Mouse (Mus musculus): ENCODE data around the gene Map2k5. TPM values are rescaled to one million over a fixed set of nuclear protein-coding genes. Genes with fewer than 3 reads are reported as not detected.
A peak's percentile ranks its signal among the peaks of the same experiment; 100 is the strongest.

Gene Map2k5
- polyA plus RNA-seq, 1 experiment from 2014 or later, result 22.8 TPM

GRCm38 (mm10) chr9:63293781-63294480, 83.8 kb downstream of the Map2k5 start:
- Histone ChIP-seq H3K27me3 (replicated peaks; ENCODE audit: control insufficient read depth, insufficient read depth, low read length) (no peaks in the 10 kb centered on the region), H3K9ac (ENCODE audit: low read depth, low read length) (no peak overlapping the region), H3K4me3 (ENCODE audit: low read length) (no peak overlapping the region), H3K9me3 (ENCODE audit: control insufficient read depth, low read length) (no peaks in the 10 kb centered on the region), H3K27ac (ENCODE audit: low read length) (no peak overlapping the region), H3K36me3 (ENCODE audit: control insufficient read depth, insufficient read depth, low read length) (no peaks in the 10 kb centered on the region), H3K4me2 (ENCODE audit: low read depth, low read length) (no peak overlapping the region), H3K4me1 (ENCODE audit: control insufficient read depth, insufficient read depth, low read length) (0 out of 2 replicates have a peak, but pooled peaks cover 5% of the 10 kb centered on the region)
- no peak for ATAC-seq
- WGBS, result 36% methylated on average over 13 of the region's 13 CpGs

GRCm38 (mm10) chr9:63288676-63289075, 89.0 kb downstream of the Map2k5 start:
- Histone ChIP-seq H3K27ac (ENCODE audit: low read length) (no peak overlapping the region), H3K27me3 (replicated peaks; ENCODE audit: control insufficient read depth, insufficient read depth, low read length) (no peaks in the 10 kb centered on the region), H3K4me1 (ENCODE audit: control insufficient read depth, insufficient read depth, low read length) (no peaks in the 10 kb centered on the region; the same call in 1 of the 2 replicates), H3K36me3 (ENCODE audit: control insufficient read depth, insufficient read depth, low read length) (no peaks in the 10 kb centered on the region), H3K4me2 (ENCODE audit: low read depth, low read length) (no peak overlapping the region), H3K9ac (ENCODE audit: low read depth, low read length) (no peak overlapping the region), H3K4me3 (ENCODE audit: low read length) (no peak overlapping the region), H3K9me3 (ENCODE audit: control insufficient read depth, low read length) (no peaks in the 10 kb centered on the region)
- ATAC-seq, result no peak
- WGBS, result 75% methylated on average over 4 of the region's 4 CpGs

GRCm38 (mm10) chr9:63284392-63284791, 93.3 kb downstream of the Map2k5 start:
- Histone ChIP-seq H3K4me3 (ENCODE audit: low read length) (no peak overlapping the region), H3K27ac (ENCODE audit: low read length) (no peak overlapping the region), H3K36me3 (ENCODE audit: control insufficient read depth, insufficient read depth, low read length) (no peaks in the 10 kb centered on the region), H3K4me2 (ENCODE audit: low read depth, low read length) (no peak overlapping the region), H3K9me3 (ENCODE audit: control insufficient read depth, low read length) (no peaks in the 10 kb centered on the region), H3K27me3 (replicated peaks; ENCODE audit: control insufficient read depth, insufficient read depth, low read length) (no peaks in the 10 kb centered on the region), H3K4me1 (ENCODE audit: control insufficient read depth, insufficient read depth, low read length) (no peaks in the 10 kb centered on the region; the same call in 1 of the 2 replicates), H3K9ac (ENCODE audit: low read depth, low read length) (no peak overlapping the region)
- ATAC-seq, result no peak
- WGBS, result 87% methylated on average over 9 of the region's 9 CpGs

GRCm38 (mm10) chr9:63281996-63282395, 95.7 kb downstream of the Map2k5 start:
- WGBS, result 96% methylated on average over 7 of the region's 7 CpGs
- Histone ChIP-seq H3K27me3 (replicated peaks; ENCODE audit: control insufficient read depth, insufficient read depth, low read length) (no peaks in the 10 kb centered on the region), H3K4me3 (ENCODE audit: low read length) (no peak overlapping the region), H3K9me3 (ENCODE audit: control insufficient read depth, low read length) (no peaks in the 10 kb centered on the region), H3K4me2 (ENCODE audit: low read depth, low read length) (no peak overlapping the region), H3K36me3 (ENCODE audit: control insufficient read depth, insufficient read depth, low read length) (no peaks in the 10 kb centered on the region), H3K4me1 (ENCODE audit: control insufficient read depth, insufficient read depth, low read length) (no peaks in the 10 kb centered on the region), H3K27ac (ENCODE audit: low read length) (no peak overlapping the region), H3K9ac (ENCODE audit: low read depth, low read length) (no peak overlapping the region)
- ATAC-seq, result no peak

GRCm38 (mm10) chr9:63281086-63281485, 96.6 kb downstream of the Map2k5 start:
- H3K4me2 ChIP-seq (ENCODE audit: low read depth, low read length), result no peak overlapping the region
- 59% methylated on average over 2 of the region's 2 CpGs for WGBS
- H3K9ac ChIP-seq (ENCODE audit: low read depth, low read length), result no peak overlapping the region
- H3K36me3 ChIP-seq (ENCODE audit: control insufficient read depth, insufficient read depth, low read length), result no peaks in the 10 kb centered on the region
- H3K27ac ChIP-seq (ENCODE audit: low read length), result no peak overlapping the region
- no peaks in the 10 kb centered on the region for H3K9me3 ChIP-seq (ENCODE audit: control insufficient read depth, low read length)
- no peaks in the 10 kb centered on the region for H3K27me3 ChIP-seq (replicated peaks; ENCODE audit: control insufficient read depth, insufficient read depth, low read length)
- no peaks in the 10 kb centered on the region for H3K4me1 ChIP-seq (ENCODE audit: control insufficient read depth, insufficient read depth, low read length)
- no peak for ATAC-seq
- no peak overlapping the region for H3K4me3 ChIP-seq (ENCODE audit: low read length)

- peak; percentile 84; the same call in 1 of the 2 replicates for ATAC-seq
- no peak overlapping the region for H3K4me2 ChIP-seq (ENCODE audit: low read depth, low read length)
- H3K4me1 ChIP-seq (ENCODE audit: control insufficient read depth, insufficient read depth, low read length), result no peaks in the 10 kb centered on the region
- H3K27me3 ChIP-seq (replicated peaks; ENCODE audit: control insufficient read depth, insufficient read depth, low read length), result no peaks in the 10 kb centered on the region
- H3K27ac ChIP-seq (ENCODE audit: low read length), result no peak overlapping the region
- H3K9me3 ChIP-seq (ENCODE audit: control insufficient read depth, low read length), result no peaks in the 10 kb centered on the region
- no peak overlapping the region for H3K4me3 ChIP-seq (ENCODE audit: low read length)
- no peak overlapping the region for H3K9ac ChIP-seq (ENCODE audit: low read depth, low read length)
- H3K36me3 ChIP-seq (ENCODE audit: control insufficient read depth, insufficient read depth, low read length), result no peaks in the 10 kb centered on the region
- 49% methylated on average over 6 of the region's 6 CpGs for WGBS
These were observed 103.9 kb downstream of the Map2k5 start for GRCm38 (mm10) chr9:63273781-63274180.

- 67% methylated on average over 3 of the region's 3 CpGs for WGBS
- H3K4me1 ChIP-seq (ENCODE audit: control insufficient read depth, insufficient read depth, low read length), result no peaks in the 10 kb centered on the region
These were observed 107.9 kb downstream of the Map2k5 start for GRCm38 (mm10) chr9:63269839-63270238.

GRCm38 (mm10) chr9:63263188-63263587, 114.5 kb downstream of the Map2k5 start:
- no peaks in the 10 kb centered on the region for H3K27me3 ChIP-seq (replicated peaks; ENCODE audit: control insufficient read depth, insufficient read depth, low read length)
- H3K4me3 ChIP-seq (ENCODE audit: low read length), result no peak overlapping the region
- H3K4me2 ChIP-seq (ENCODE audit: low read depth, low read length), result no peak overlapping the region
- no peaks in the 10 kb centered on the region for H3K4me1 ChIP-seq (ENCODE audit: control insufficient read depth, insufficient read depth, low read length)
- no peaks in the 10 kb centered on the region for H3K9me3 ChIP-seq (ENCODE audit: control insufficient read depth, low read length)
- ATAC-seq, result no peak
- H3K36me3 ChIP-seq (ENCODE audit: control insufficient read depth, insufficient read depth, low read length), result no peaks in the 10 kb centered on the region
- H3K27ac ChIP-seq (ENCODE audit: low read length), result no peak overlapping the region
- WGBS, result 62% methylated on average over 1 of the region's 1 CpGs
- H3K9ac ChIP-seq (ENCODE audit: low read depth, low read length), result no peak overlapping the region

More at GRCm38 (mm10) chr9:63269839-63270238, 107.9 kb downstream of the Map2k5 start:
- no peak for ATAC-seq
- Histone ChIP-seq H3K9ac (ENCODE audit: low read depth, low read length) (no peak overlapping the region), H3K27me3 (replicated peaks; ENCODE audit: control insufficient read depth, insufficient read depth, low read length) (no peaks in the 10 kb centered on the region), H3K27ac (ENCODE audit: low read length) (no peak overlapping the region), H3K36me3 (ENCODE audit: control insufficient read depth, insufficient read depth, low read length) (no peaks in the 10 kb centered on the region), H3K9me3 (ENCODE audit: control insufficient read depth, low read length) (no peaks in the 10 kb centered on the region), H3K4me2 (ENCODE audit: low read depth, low read length) (no peak overlapping the region), H3K4me3 (ENCODE audit: low read length) (no peak overlapping the region)

- ATAC-seq, result no peak
- WGBS, result 61% methylated on average over 3 of the region's 3 CpGs
These were observed 118.9 kb downstream of the Map2k5 start for GRCm38 (mm10) chr9:63258768-63259167.

GRCm38 (mm10) chr9:63257739-63258138, 120.0 kb downstream of the Map2k5 start:
- no peak overlapping the region for H3K9ac ChIP-seq (ENCODE audit: low read depth, low read length)
- no peaks in the 10 kb centered on the region for H3K9me3 ChIP-seq (ENCODE audit: control insufficient read depth, low read length)
- WGBS, result 91% methylated on average over 4 of the region's 4 CpGs
- no peaks in the 10 kb centered on the region for H3K4me1 ChIP-seq (ENCODE audit: control insufficient read depth, insufficient read depth, low read length)
- H3K4me3 ChIP-seq (ENCODE audit: low read length), result no peak overlapping the region
- ATAC-seq, result no peak
- no peaks in the 10 kb centered on the region for H3K27me3 ChIP-seq (replicated peaks; ENCODE audit: control insufficient read depth, insufficient read depth, low read length)
- H3K4me2 ChIP-seq (ENCODE audit: low read depth, low read length), result no peak overlapping the region
- no peaks in the 10 kb centered on the region for H3K36me3 ChIP-seq (ENCODE audit: control insufficient read depth, insufficient read depth, low read length)
- H3K27ac ChIP-seq (ENCODE audit: low read length), result no peak overlapping the region

More at GRCm38 (mm10) chr9:63258768-63259167, 118.9 kb downstream of the Map2k5 start:
- Histone ChIP-seq H3K4me1 (ENCODE audit: control insufficient read depth, insufficient read depth, low read length) (no peaks in the 10 kb centered on the region), H3K27ac (ENCODE audit: low read length) (no peak overlapping the region), H3K9ac (ENCODE audit: low read depth, low read length) (no peak overlapping the region), H3K4me3 (ENCODE audit: low read length) (no peak overlapping the region), H3K36me3 (ENCODE audit: control insufficient read depth, insufficient read depth, low read length) (no peaks in the 10 kb centered on the region), H3K4me2 (ENCODE audit: low read depth, low read length) (no peak overlapping the region), H3K27me3 (replicated peaks; ENCODE audit: control insufficient read depth, insufficient read depth, low read length) (no peaks in the 10 kb centered on the region), H3K9me3 (ENCODE audit: control insufficient read depth, low read length) (no peaks in the 10 kb centered on the region)
